Mouse (Mus musculus) E14TG2a.4 (cell line): ENCODE results near the gene Atp2a1.

Source experiments
- CTCF ChIP-seq: conservative IDR thresholded peaks from 2 replicates; pipeline ENCODE4 v1.5.1; 2014; ENCODE audit warnings: low read length
- POU5F1 ChIP-seq: IDR thresholded peaks from 2 replicates; pipeline ENCODE4 v1.6.1; 2014; ENCODE audit warnings: low read length, borderline replicate concordance

DNA sequence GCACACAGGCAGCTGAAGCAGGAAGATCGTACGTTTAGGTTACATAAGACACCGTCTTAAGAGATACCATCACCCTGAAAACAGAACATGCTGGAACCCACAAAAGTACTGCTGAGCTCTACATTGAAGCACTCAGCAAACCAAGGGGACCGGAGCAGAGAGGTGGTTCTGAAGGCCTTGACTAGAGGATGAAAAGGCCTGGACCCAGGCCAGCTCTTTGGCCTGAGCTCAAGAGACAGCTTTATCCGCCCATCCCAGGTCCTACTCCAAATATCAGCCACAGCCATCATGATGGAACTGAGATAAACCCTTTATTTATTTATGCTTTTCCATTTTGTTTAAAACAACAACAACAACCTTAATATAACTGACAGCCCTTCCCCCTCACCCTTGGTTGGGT is 3.8 kb upstream of the Atp2a1 start:
- TF ChIP-seq CTCF = no peak
- no peak for TF ChIP-seq POU5F1
